Mouse (Mus musculus): ENCODE measurements at regions not wholly inside any gene's neighbourhood (a gene's known extent, or its start where the extent isn't known, plus 50 kb on each side); places are given as distances from the start of the nearest gene placed in this dataset.

GRCm38 (mm10) chr12:110081831-110082615 is 196.8 kb upstream of the Dio3 start:
- no peak for DNase-seq (ENCODE audit: low spot score in 2 of 2)

- no peak for DNase-seq (ENCODE audit: low spot score in 2 of 2)
Measured at GRCm38 (mm10) chr12:110082921-110083320, 195.9 kb upstream of the Dio3 start.

GRCm38 (mm10) chr12:110083471-110083870 is 195.4 kb upstream of the Dio3 start:
- DNase-seq (ENCODE audit: low spot score in 2 of 2), result no peak

GRCm38 (mm10) chr12:110086921-110087320 is 191.9 kb upstream of the Dio3 start:
- DNase-seq (ENCODE audit: low spot score in 2 of 2), result no peak

- no peak for DNase-seq (ENCODE audit: low spot score in 2 of 2)
Measured at GRCm38 (mm10) chr12:110087812-110088211, 191.1 kb upstream of the Dio3 start.

GRCm38 (mm10) chr12:110102186-110102585 is 176.7 kb upstream of the Dio3 start:
- no peak for DNase-seq (ENCODE audit: low spot score in 2 of 2)

GRCm38 (mm10) chr12:110112051-110112722 is 166.7 kb upstream of the Dio3 start:
- DNase-seq (ENCODE audit: low spot score in 2 of 2), result no peak

GRCm38 (mm10) chr12:110112723-110113105 is 166.2 kb upstream of the Dio3 start:
- no peak for DNase-seq (ENCODE audit: low spot score in 2 of 2)

GRCm38 (mm10) chr12:110120141-110120540 is 158.7 kb upstream of the Dio3 start:
- DNase-seq (ENCODE audit: low spot score in 2 of 2), result no peak

GRCm38 (mm10) chr12:110122976-110123375 is 155.9 kb upstream of the Dio3 start:
- no peak for DNase-seq (ENCODE audit: low spot score in 2 of 2)

GRCm38 (mm10) chr12:110126525-110126924 is 152.3 kb upstream of the Dio3 start:
- no peak for DNase-seq (ENCODE audit: low spot score in 2 of 2)

GRCm38 (mm10) chr12:110145379-110145778 is 133.5 kb upstream of the Dio3 start:
- DNase-seq (ENCODE audit: low spot score in 2 of 2), result no peak

GRCm38 (mm10) chr12:110154225-110154962 is 124.5 kb upstream of the Dio3 start:
- DNase-seq (ENCODE audit: low spot score in 2 of 2), result no peak

- DNase-seq (ENCODE audit: low spot score in 2 of 2), result no peak
Measured at GRCm38 (mm10) chr12:110154963-110155325, 123.9 kb upstream of the Dio3 start.

GRCm38 (mm10) chr12:110156441-110156840 is 122.4 kb upstream of the Dio3 start:
- no peak for DNase-seq (ENCODE audit: low spot score in 2 of 2)

- DNase-seq (ENCODE audit: low spot score in 2 of 2), result no peak
Measured at GRCm38 (mm10) chr12:110157998-110158747, 120.7 kb upstream of the Dio3 start.

- no peak for DNase-seq (ENCODE audit: low spot score in 2 of 2)
Measured at GRCm38 (mm10) chr12:110161306-110161705, 117.6 kb upstream of the Dio3 start.

GRCm38 (mm10) chr12:110165462-110165861 is 113.4 kb upstream of the Dio3 start:
- DNase-seq (ENCODE audit: low spot score in 2 of 2), result no peak

- DNase-seq (ENCODE audit: low spot score in 2 of 2), result no peak
Measured at GRCm38 (mm10) chr12:110168407-110168806, 110.5 kb upstream of the Dio3 start.

- no peak for DNase-seq (ENCODE audit: low spot score in 2 of 2)
Measured at GRCm38 (mm10) chr12:110169261-110169660, 109.6 kb upstream of the Dio3 start.

- DNase-seq (ENCODE audit: low spot score in 2 of 2), result peak; percentile 6 to 23
Measured at GRCm38 (mm10) chr12:110170496-110170895, 108.4 kb upstream of the Dio3 start.

- DNase-seq (ENCODE audit: low spot score in 2 of 2), result no peak
Measured at GRCm38 (mm10) chr12:110177826-110178225, 101.0 kb upstream of the Dio3 start.
